8 mouse cellular contexts compared by ENCODE assay signal in the genomic region with DNA sequence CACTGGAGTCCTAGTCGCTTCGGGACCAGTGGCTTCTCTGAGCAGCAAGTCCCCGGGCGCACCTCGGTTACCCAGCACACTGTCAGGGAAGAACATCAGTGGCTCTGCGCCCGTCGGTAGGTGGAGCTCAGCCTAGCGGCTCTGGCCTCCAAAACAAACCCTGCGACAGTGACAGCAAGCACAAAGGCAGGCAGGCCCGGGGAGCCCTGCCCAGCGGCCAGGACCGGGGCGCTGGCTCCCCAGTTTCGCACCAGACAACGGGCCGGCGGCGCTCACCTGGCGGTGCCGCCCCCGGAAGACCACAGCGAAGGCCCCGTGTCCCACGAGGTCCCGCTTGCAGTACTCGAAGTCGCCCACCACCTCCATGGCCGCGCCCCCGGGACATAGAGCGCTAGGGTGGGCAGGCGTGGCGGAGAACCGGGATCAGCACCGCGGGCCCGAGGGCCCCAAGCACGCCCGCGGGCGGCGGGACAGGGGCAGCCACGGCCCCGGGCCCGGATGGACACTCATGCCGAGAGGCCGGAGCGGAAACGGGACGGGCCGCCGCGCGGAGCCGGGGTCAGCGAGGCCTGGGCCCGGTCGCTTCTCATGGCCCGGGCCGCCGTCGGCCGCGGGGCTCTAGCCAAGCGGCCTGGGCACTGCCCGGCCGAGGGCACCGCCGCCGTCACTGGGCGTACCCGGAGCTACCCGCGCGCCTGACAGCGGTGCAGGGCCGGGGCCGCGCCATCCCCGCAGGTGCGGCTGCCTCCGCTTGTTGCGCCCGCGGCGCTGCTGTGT. TPM values are rescaled to one million over a fixed set of nuclear protein-coding genes. Genes with fewer than 3 reads are reported as not detected.
DNase-seq lines count a peak whose midpoint lies in the region; ATAC-seq and TF ChIP-seq lines count a peak whose summit lies in the region.

No protein-coding gene starts in this region.

- H3K36me3 ChIP-seq in hindbrain, embryonic 11.5 days (ENCODE audit: control insufficient read depth, insufficient read depth, low read length) = no peaks in the 10 kb centered on the region
- no peaks in the 10 kb centered on the region for H3K36me3 ChIP-seq in lung, postnatal 0 days (ENCODE audit: insufficient read depth, low read length)

- under 1% methylated on average over 80 of the region's 87 CpGs for WGBS in hindbrain, embryonic 11.5 days
- 1% methylated on average over 75 of the region's 87 CpGs for WGBS in lung, postnatal 0 days

- no peak for TF ChIP-seq EP300 in lung, postnatal 0 days (IDR thresholded peaks at IDR 0.05)

- H3K27me3 ChIP-seq in hindbrain, embryonic 11.5 days (ENCODE audit: control insufficient read depth, insufficient read depth, low read length) = no peaks in the 10 kb centered on the region
- H3K27me3 ChIP-seq in lung, postnatal 0 days (replicated peaks; ENCODE audit: insufficient read depth, low read length) = no peaks in the 10 kb centered on the region

- peak overlapping the region; percentile 59 for H3K4me2 ChIP-seq in hindbrain, embryonic 11.5 days (replicated peaks; ENCODE audit: low read depth, low read length)
- H3K4me2 ChIP-seq in lung, postnatal 0 days (replicated peaks; ENCODE audit: low read depth, low read length) = peak overlapping the region; percentile 80

- peak; percentile 70 for DNase-seq in NIH3T3 (ENCODE audit: low read depth)
- peak; percentile 88 for DNase-seq in cerebellum, adult 9-11 months
- DNase-seq in frontal cortex, adult 2 months (ENCODE audit: extremely low spot score in 1 of 2, low spot score in 1 of 2) = peak; percentile 75 to 85
- DNase-seq in hindbrain, embryonic 11.5 days (ENCODE audit: low spot score) = peak; percentile 82
- DNase-seq in layer of hippocampus, postnatal 10 days (ENCODE audit: low spot score in 2 of 2) = peak; percentile 79 to 84
- peak; percentile 90 for DNase-seq in lung, postnatal 0 days (ENCODE audit: low spot score)
- peak; percentile 54 for DNase-seq in ovary, postnatal 10 days (ENCODE audit: low spot score)
- DNase-seq in thymus, postnatal 0 days (ENCODE audit: low spot score) = peak; percentile 81

- TF ChIP-seq CTCF in lung, postnatal 0 days (IDR thresholded peaks at IDR 0.05) = peak; percentile 74

- H3K27ac ChIP-seq in hindbrain, embryonic 11.5 days (ENCODE audit: low read depth, low read length) = peak overlapping the region; percentile 92
- H3K27ac ChIP-seq in lung, postnatal 0 days (ENCODE audit: low read length) = peak overlapping the region; percentile 94

- H3K9ac ChIP-seq in hindbrain, embryonic 11.5 days (ENCODE audit: low read depth, low read length) = peak overlapping the region; percentile 98
- peak overlapping the region; percentile 97 for H3K9ac ChIP-seq in lung, postnatal 0 days (replicated peaks; ENCODE audit: low read depth)

- H3K9me3 ChIP-seq in hindbrain, embryonic 11.5 days (ENCODE audit: control insufficient read depth, low read length) = no peaks in the 10 kb centered on the region
- no peaks in the 10 kb centered on the region for H3K9me3 ChIP-seq in lung, postnatal 0 days (ENCODE audit: low read length)

- ATAC-seq in hindbrain, embryonic 11.5 days (ENCODE audit: low FRiP score) = peak; percentile 90
- peak; percentile 81 for ATAC-seq in lung, postnatal 0 days

- H3K4me3 ChIP-seq in hindbrain, embryonic 11.5 days (ENCODE audit: low read depth, low read length) = peak overlapping the region; percentile 98
- peak overlapping the region; percentile 97 for H3K4me3 ChIP-seq in lung, postnatal 0 days (ENCODE audit: low read depth, low read length)

- H3K4me1 ChIP-seq in hindbrain, embryonic 11.5 days (replicated peaks; ENCODE audit: control insufficient read depth, insufficient read depth, low read length) = no peaks in the 10 kb centered on the region
- 0 out of 2 replicates have a peak, but pooled peaks cover 3% of the 10 kb centered on the region for H3K4me1 ChIP-seq in lung, postnatal 0 days (ENCODE audit: insufficient read depth, low read depth, low read length)

RNA-seq across cellular contexts. Expression of a gene that starts 0.5 kb away (rescaled TPM):
- polyA plus RNA-seq in frontal cortex, adult 2 months (2012; rRNA removed) = 59.8 and 62.3 TPM in 2 replicates
- polyA plus RNA-seq in hindbrain, embryonic 11.5 days (2014; fragmentation: Nextera tagmentation; extraction: Ambion mirVana) = 28.6 and 32.7 TPM in 2 replicates
- 100 to 1,000 TPM in 1 of 2 experiments, 10 to 100 TPM in 1; 96.7 to 100 TPM for total RNA-seq in layer of hippocampus, postnatal 10 days (2021)
- polyA plus RNA-seq in lung, postnatal 0 days (2015; fragmentation: Nextera tagmentation; extraction: Ambion mirVana) = 10.9 and 11.6 TPM in 2 replicates
- 7.6 and 7.9 TPM in 2 replicates for polyA plus RNA-seq in thymus, postnatal 0 days (2015; fragmentation: Nextera tagmentation; extraction: Ambion mirVana)

Comparison
In these comparisons a context has a peak if more than half of its experiments do, and no peak if none do; other contexts are left out.
1. Peak in every context shown above with its lines: DNase-seq, ATAC-seq, H3K4me3 ChIP-seq and H3K27ac ChIP-seq.